Mouse (Mus musculus): Measurements from ENCODE around the gene Bcl6.

The Bcl6 gene

DNA sequence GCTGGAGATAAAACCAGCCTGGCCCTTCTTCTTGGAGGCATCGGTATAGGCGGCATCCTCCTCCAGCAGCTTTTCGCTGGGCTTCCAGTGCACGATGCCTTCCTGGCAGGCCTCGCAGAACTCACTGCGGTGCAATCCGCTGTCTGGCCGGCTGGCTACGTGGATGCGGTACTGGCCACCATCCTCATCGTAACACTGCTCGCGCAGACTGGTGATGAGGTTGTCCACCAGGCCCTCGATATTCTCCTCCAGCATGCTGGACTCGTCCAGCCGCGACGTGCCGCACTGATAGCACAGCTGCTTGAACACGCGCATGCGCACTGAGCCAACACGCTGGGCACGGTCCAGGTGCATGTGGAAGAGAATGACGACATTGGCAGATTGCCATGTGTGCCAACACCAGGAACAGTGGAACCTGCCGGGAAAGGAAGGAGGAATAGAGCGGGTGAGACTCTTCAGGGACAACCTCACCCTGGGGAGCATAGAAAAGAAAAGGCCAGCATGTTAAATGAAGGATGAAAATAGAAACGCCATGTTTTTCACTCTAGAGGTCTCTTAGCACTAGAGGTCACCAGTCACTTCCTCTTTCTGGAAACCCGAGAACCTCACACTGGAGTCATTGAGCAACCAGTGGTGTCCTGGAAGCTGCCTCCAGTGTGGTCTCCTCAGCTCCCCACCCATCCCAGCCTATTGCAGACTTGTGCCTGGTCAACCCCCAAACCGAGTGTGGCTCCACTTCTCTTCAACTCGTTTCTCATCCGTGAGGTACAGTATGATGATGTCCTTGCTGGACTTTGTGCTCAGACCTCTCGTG, 61.1 kb downstream of the Bcl6 start:
- no peak for DNase-seq (ENCODE audit: low read depth, low spot score)

DNA sequence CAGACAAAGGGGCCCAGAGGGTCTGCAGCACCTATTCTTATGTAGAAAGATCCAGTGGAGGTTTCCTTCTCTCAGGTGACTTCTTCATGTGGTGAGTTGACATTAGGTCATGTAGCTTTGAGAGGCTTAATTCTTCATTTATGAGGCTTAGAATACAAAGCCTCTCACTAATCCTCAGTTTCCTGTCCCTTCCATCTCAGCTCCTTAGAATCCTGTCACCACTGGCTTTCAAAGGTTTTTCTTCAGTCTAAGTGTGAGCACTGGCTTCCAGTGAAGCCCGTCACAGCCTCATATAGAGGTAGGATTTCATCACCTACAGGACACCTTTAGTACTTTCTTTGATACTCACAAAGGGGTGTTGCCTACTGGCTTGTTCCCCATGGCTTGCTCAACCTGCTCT, 65.7 kb downstream of the Bcl6 start:
- no peak for DNase-seq (ENCODE audit: low read depth, low spot score)

DNA sequence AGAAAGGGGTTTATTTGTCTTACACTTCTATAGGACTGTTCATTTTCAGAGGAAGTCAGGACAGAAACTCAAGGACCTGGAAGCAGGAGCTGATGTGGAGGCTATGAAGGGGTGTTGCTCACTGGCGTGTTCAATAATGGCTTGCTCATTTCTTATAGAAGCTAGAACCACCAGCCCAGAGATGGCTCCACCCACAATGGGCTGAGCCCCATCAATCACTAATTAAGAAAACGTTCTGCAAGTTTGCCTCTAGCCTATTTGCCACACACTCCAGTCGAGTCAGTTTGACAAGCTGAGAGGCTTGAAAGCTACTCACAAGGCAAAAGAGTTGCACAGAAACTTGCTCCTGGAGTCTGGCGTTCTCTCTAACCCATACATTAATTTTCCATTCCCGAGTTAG, 67.0 kb downstream of the Bcl6 start:
- no peak for DNase-seq (ENCODE audit: low read depth, low spot score)

DNA sequence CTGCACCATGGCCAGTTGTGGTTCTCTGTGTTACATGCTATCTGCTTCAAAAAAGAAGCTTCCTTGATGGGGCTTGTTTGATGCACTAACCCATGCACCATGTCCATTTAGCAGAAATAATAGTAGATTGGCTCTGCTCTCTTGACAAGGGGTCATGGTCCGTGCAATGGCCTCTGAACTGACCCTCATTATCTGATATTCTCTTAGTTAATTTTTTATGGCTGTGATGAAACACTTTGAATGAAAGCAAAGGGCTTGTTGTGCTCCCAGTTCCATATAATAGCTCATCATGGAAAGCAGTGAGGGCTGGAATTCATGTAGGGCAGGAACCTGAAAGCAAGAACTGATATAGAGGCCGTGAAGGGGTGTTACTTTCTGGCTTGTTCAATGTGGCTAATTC, 69.2 kb downstream of the Bcl6 start:
- no peak for DNase-seq (ENCODE audit: low read depth, low spot score)
